Mouse (Mus musculus) gastrocnemius, postnatal 14 days (tissue): Measurements from ENCODE around the gene Maml2. TPM values are rescaled to one million over a fixed set of nuclear protein-coding genes. Genes with fewer than 3 reads are reported as not detected.

Source experiments
- DNase-seq: peaks from one replicate; pipeline ENCODE4 v3.0.0; 2021; ENCODE audit warnings: mixed read lengths
- intact Hi-C: fragments of 180-260 bp; cut with DNase I; formaldehyde crosslinking; loops from one replicate; pipeline ENCODE4 v1.15.1; 2025; ENCODE audit warnings: low total_unique reads
- total RNA-seq, 2 experiments: library from RNA; stranded (reverse); gene quantifications; 2 replicates each; pipeline ENCODE4 v1.2.3; 2021

Maml2 gene
- total RNA-seq, 2 experiments from 2014 or later = 3.9 to 4.9 TPM

GRCm38 (mm10) chr9:13442012-13442735, 144.4 kb downstream of the Maml2 start:
- DNase-seq = no peak
- intact Hi-C loops = no loop called here

GRCm38 (mm10) chr9:13443484-13444211, 145.9 kb downstream of the Maml2 start:
- DNase-seq = no peak
- intact Hi-C loops = no loop called here

- DNase-seq = no peak
- intact Hi-C loops = no loop called here
Measured at GRCm38 (mm10) chr9:13446236-13446635, 148.5 kb downstream of the Maml2 start.

- intact Hi-C loops = no loop called here
- DNase-seq = no peak
Measured at GRCm38 (mm10) chr9:13446703-13447285, 149.0 kb downstream of the Maml2 start, which contains the start of gene Gm17571. Gm17571 (minus strand) TSS chr9:13446753.

- intact Hi-C loops = no loop called here
- no peak for DNase-seq
Measured at GRCm38 (mm10) chr9:13448716-13449115, 151.0 kb downstream of the Maml2 start.

- DNase-seq = no peak
- intact Hi-C loops = no loop called here
Measured at GRCm38 (mm10) chr9:13454651-13455123, 156.9 kb downstream of the Maml2 start.

- intact Hi-C loops = no loop called here
- no peak for DNase-seq
Measured at GRCm38 (mm10) chr9:13455231-13455630, 157.5 kb downstream of the Maml2 start.

GRCm38 (mm10) chr9:13457774-13458173, 160.0 kb downstream of the Maml2 start:
- DNase-seq = no peak
- intact Hi-C loops = no loop called here

DNA sequence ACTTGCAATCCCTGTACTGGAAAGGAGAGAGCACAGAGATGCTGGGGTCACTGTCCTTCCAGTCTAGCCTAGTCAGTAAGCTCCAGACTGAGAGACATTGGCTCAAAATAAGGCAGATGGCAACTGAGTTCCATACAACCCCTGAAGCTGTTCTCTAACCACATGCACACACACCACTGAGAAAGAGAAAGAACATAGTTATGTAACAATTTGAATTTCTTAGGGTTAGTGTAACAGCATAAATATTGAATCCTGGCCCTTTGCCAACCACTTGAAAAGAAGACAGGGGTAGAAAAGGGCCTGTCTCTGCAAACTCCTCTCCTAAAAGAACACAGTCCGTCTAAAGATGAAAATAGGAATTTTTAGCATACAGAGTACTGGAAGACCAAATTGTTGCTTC, 161.6 kb downstream of the Maml2 start:
- no peak for DNase-seq
- intact Hi-C loops = no loop called here

- intact Hi-C loops = no loop called here
- no peak for DNase-seq
Measured at GRCm38 (mm10) chr9:13460012-13460411, 162.3 kb downstream of the Maml2 start.

GRCm38 (mm10) chr9:13460926-13461325, 163.2 kb downstream of the Maml2 start:
- intact Hi-C loops = no loop called here
- no peak for DNase-seq

GRCm38 (mm10) chr9:13465358-13466020, 167.7 kb downstream of the Maml2 start:
- intact Hi-C loops = no loop called here
- DNase-seq = no peak

DNA sequence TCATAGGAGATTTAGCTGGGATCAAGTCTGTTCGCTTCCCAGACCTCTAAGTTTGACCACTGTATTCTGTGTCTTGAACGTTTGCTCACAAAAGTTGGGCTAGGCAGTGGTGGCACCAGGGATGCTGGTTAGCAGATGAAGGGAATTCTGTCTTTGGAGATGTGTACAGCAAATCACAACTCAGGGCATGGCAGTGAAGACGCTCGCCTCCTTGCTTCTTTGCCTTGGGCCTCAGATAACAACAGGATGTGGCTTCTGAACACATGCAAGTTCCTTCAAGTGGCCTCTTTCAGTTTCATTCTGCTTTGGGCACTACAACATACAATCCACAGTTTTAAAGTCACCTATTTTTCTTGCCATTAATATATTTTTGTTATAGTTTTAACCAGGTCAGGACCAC, 168.6 kb downstream of the Maml2 start:
- DNase-seq = no peak
- intact Hi-C loops = no loop called here

GRCm38 (mm10) chr9:13466816-13467215, 169.1 kb downstream of the Maml2 start:
- intact Hi-C loops = no loop called here
- no peak for DNase-seq

DNA sequence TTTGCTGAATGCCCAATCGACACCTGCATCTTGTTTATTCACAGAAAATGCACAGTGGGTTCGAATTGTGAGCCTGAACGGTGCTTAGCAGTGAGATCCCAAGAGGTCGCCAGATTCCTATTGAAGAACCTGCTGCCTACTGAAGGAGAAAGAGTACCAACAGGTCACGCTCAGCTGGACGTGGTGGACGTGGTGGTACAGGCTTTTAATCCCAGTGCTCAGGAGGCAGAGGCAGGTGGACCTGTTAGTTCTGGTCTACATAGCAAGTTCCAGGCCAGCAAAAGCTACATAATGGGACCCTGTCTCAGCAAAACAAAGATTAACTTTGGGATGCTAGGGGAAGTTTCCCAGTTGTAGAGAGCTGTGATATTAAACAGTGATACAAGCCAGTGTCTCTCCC, 170.0 kb downstream of the Maml2 start:
- DNase-seq = no peak
- intact Hi-C loops = no loop called here

DNA sequence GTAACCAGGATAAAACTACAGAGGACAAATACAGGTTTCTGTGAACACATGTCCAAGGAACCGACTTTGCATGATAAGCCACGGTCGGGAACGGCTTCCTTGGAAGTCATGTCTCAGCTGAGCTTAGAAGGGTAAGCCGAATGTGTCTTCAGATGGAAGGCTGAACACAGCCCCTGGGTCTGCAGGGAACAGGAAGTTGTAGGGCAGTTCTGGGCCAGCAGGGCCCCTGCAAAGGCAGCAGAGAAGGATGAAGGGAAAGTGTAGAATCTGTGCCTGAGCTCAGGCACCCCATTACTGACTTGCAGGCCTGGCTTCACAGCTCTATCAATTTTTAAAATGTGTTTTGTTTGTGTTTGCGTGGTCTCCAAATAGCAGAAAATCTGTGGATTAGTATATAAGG, 171.0 kb downstream of the Maml2 start:
- intact Hi-C loops = no loop called here
- DNase-seq = no peak

GRCm38 (mm10) chr9:13470013-13470412, 172.3 kb downstream of the Maml2 start:
- intact Hi-C loops = no loop called here
- DNase-seq = no peak

DNA sequence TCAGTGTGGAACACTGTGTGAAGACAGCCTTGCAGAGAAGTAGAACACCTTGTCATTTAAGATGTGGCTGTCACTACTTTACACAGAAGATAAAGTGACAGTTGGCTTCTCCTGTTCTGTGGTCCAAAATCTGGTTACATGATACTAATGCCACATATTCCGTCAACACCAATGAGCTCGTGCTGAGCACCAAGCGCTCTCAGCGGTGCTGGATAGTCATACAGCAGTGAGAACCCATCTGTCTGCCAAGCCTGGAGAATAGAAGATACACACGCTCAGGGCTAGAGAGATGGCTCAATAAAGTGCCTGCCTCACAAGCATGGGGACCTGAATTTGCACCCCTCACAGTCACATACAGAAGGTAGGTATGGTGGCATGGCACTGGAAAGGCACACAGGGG, 177.2 kb downstream of the Maml2 start:
- no peak for DNase-seq
- intact Hi-C loops = no loop called here

GRCm38 (mm10) chr9:13479275-13479674, 181.5 kb downstream of the Maml2 start:
- DNase-seq = no peak
- intact Hi-C loops = no loop called here
